Mouse (Mus musculus): ENCODE measurements at regions not wholly inside any gene's neighbourhood (a gene's known extent, or its start where the extent isn't known, plus 50 kb on each side); places are given as distances from the start of the nearest gene placed in this dataset.

DNA sequence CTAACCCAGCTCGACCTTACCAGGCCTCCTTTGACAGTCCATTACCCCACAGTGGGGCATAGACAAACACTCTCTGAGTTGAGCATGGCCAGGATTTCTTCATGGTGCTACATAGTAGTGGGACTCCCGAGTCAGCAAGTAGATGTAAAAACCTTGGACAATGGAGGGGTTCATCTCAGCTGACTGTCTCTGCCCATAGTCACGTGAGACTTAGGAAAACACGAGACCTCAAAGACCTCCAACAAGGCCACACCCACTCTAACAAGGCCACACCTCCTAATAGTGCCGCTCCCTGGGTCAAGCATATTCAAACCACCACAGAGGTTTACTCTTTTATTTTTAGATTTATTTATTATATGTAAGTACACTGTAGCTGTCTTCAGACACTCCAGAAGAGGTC, 52.5 kb upstream of the Cldn24 start:
- peak in 1 of 2 experiments; percentile 23 for DNase-seq

DNA sequence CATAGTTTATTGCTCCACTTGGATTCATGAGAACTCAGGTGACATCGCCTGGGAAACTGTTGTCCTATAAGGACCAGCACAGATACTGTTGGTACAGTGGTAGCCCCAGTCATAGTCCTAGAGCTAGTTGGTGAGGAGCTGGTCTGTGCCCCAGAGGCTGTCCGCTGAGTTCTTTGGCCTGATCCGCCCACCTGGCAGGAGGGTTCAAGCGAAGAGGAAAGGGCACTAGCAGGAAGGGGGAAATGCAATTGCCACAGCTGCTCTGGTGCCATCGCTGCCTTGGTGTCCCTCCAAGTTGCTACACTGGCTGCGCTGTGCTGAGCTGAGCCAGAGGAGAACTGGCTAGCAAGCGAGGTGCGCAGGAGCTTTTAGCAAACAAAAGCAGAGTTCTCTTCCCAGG, 53.2 kb upstream of the Cldn24 start:
- peak in 1 of 2 experiments; percentile 68 for DNase-seq

DNA sequence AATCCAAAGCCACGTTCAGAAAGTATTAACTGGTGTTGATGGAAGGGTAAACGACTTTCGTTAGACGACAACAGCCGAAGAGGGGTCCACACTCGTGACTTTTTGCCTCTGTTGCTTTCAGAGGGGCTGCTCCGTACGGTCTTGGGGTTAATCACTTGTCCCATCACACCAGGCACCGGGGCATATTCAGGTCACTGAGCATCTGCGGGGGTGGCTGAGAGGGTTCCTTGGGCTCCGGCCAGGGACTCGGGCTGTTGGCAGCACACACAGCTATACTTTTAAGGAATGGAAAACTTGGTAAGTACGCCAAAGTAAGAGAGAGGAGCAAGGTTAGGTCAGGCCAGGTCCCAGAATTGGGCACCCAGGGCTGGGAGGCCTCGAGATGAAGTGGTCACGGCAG, 50.7 kb upstream of the Cdkn2aip start:
- peak; percentile 80 to 93 for DNase-seq

GRCm38 (mm10) chr8:47764068-47764467, 50.3 kb upstream of the Cdkn2aip start:
- peak; percentile 16 to 70 for DNase-seq

Measured in kidney, postnatal 25 days (tissue).